Mouse (Mus musculus) brain, embryonic 14.5 days (tissue): ENCODE results near the gene Olfr1135.

Experiments used
- CTCF ChIP-seq: fragments of 200-500 bp; IDR thresholded peaks from 2 replicates; pipeline ENCODE4 v1.5.1; 2012; ENCODE audit warnings: inconsistent platforms, mild to moderate bottlenecking, moderate library complexity, borderline replicate concordance; ENCODE audit not compliant: insufficient read depth, insufficient read length; ENCODE audit errors: extremely low read depth
- POLR2A ChIP-seq: fragments of 200-500 bp; IDR thresholded peaks from 2 replicates; pipeline ENCODE4 v1.6.1; 2012; ENCODE audit warnings: mild to moderate bottlenecking, inconsistent platforms, borderline replicate concordance; ENCODE audit not compliant: poor library complexity, insufficient read depth, insufficient read length, severe bottlenecking; ENCODE audit errors: extremely low read depth

GRCm38 (mm10) chr2:87626804-87627203 lies 46.7 kb downstream of the Olfr1135 start, which contains the start of gene Olfr1131:
- TF ChIP-seq CTCF (no peak), POLR2A (no peak)
